Mouse (Mus musculus) embryonic facial prominence, embryonic 12.5 days (tissue): ENCODE data around the gene Gm6676. TPM values are rescaled to one million over a fixed set of nuclear protein-coding genes. Genes with fewer than 3 reads are reported as not detected.
A peak's percentile ranks its signal among the peaks of the same experiment; 100 is the strongest.
"Not testable (repeated sequence)": the region's sequence is repeated elsewhere in the genome, so short reads cannot be mapped to it uniquely, and the experiment has no call there.

ENCODE experiments used
- ATAC-seq: fragments of 200-750 bp; cut with Nextera tagmentation; 2 replicates; pipeline ENCODE4 v1.8.0; 2017; ENCODE audit not compliant: insufficient number of reproducible peaks, insufficient read depth, low FRiP score, low TSS enrichment
- H3K27ac ChIP-seq: fragments of 300-500 bp; sonication (generic); 2 replicates; pipeline ENCODE4 v1.5.1; 2016; ENCODE audit warnings: mild to moderate bottlenecking
- H3K27me3 ChIP-seq: fragments of 300-500 bp; sonication (generic); 2 replicates; pipeline ENCODE4 v1.6.1; 2016; ENCODE audit warnings: mild to moderate bottlenecking, moderate library complexity
- H3K36me3 ChIP-seq: fragments of 300-500 bp; sonication (generic); 2 replicates; pipeline ENCODE4 v1.6.1; 2016; ENCODE audit warnings: mild to moderate bottlenecking
- H3K4me1 ChIP-seq: fragments of 300-500 bp; sonication (generic); 2 replicates; pipeline ENCODE4 v1.6.1; 2016
- H3K4me2 ChIP-seq: fragments of 300-500 bp; sonication (generic); replicated peaks from 2 replicates; pipeline ENCODE4 v1.6.1; 2016; ENCODE audit warnings: mild to moderate bottlenecking, moderate library complexity
- H3K4me3 ChIP-seq: fragments of 300-500 bp; sonication (generic); 2 replicates; pipeline ENCODE4 v1.5.1; 2016; ENCODE audit warnings: mild to moderate bottlenecking
- H3K9ac ChIP-seq: fragments of 300-500 bp; sonication (generic); 2 replicates; pipeline ENCODE4 v1.6.1; 2016; ENCODE audit warnings: mild to moderate bottlenecking, moderate library complexity
- H3K9me3 ChIP-seq: fragments of 300-500 bp; sonication (generic); 2 replicates; pipeline ENCODE4 v1.6.1; 2016; ENCODE audit warnings: mild to moderate bottlenecking, moderate library complexity
- WGBS: fragments of 180-500 bp; shearing (Covaris S2); methylation state at CpG from one replicate; pipeline ENCODE4 v1.1.7; 2016; 5-methylcytosine and 5-hydroxymethylcytosine counted together
- polyA plus RNA-seq: library from polyadenylated mRNA; unstranded; fragments of >200 nt; fragmentation: Nextera tagmentation; extraction: Ambion mirVana; gene quantifications from 2 replicates; pipeline ENCODE4 v1.2.1, GENCODE M21; 2016

Gene Gm6676
- polyA plus RNA-seq: not detected in 2 replicates

DNA sequence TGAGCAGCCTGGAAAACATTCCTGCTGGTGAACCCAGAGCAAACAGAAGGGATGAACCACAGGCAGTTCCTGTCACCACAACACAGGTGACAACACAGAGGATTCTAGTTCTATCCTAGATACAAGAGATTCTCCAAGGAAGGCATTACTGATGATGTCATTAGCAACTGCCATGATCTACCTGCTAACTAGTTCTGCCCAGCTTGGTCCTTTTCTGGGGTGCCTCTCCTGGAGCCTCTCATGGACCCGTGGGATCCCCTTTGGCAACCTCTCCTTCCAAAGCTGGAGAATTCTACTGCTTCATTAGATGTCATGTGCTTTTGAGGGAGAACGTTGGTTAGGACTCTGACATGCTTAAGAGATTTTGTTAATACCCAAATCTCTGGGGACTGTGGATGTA is at the start of gene Gm6676:
Gene Gm6676 (minus strand): TSS at position 101 of the 400 bp plus-strand sequence.
- H3K36me3 ChIP-seq, H3K4me3 ChIP-seq, H3K27me3 ChIP-seq, ATAC-seq, H3K4me1 ChIP-seq, H3K4me2 ChIP-seq, H3K27ac ChIP-seq, H3K9me3 ChIP-seq, H3K9ac ChIP-seq: not testable (repeated sequence)
- no CpG with 5 or more reads among the region's 2 CpGs for WGBS

GRCm38 (mm10) chr14:7174483-7174971 is 49.3 kb upstream of the Gm6676 start, which contains the start of gene Gm3512:
Gene Gm3512, minus strand, starts transcription at chr14:7174533.
- ATAC-seq, H3K4me2 ChIP-seq, H3K9me3 ChIP-seq, H3K9ac ChIP-seq, H3K36me3 ChIP-seq, H3K4me1 ChIP-seq, H3K27me3 ChIP-seq, H3K4me3 ChIP-seq, H3K27ac ChIP-seq: not testable (repeated sequence)
- WGBS: no CpG with 5 or more reads among the region's 37 CpGs

GRCm38 (mm10) chr14:7105124-7105802 is 19.9 kb downstream of the Gm6676 start:
- H3K4me1 ChIP-seq, H3K36me3 ChIP-seq, H3K9me3 ChIP-seq, ATAC-seq, H3K27me3 ChIP-seq: not testable (repeated sequence)
- Histone ChIP-seq H3K9ac (peak overlapping the region; percentile 64), H3K4me3 (peak overlapping the region; percentile 48), H3K27ac (peak overlapping the region; percentile 73; the same call in 1 of the 2 replicates), H3K4me2 (peak overlapping the region; percentile 48)
- 0% methylated on average over 13 of the region's 54 CpGs for WGBS

- not testable (repeated sequence) for H3K9me3 ChIP-seq, H3K9ac ChIP-seq, H3K4me2 ChIP-seq, H3K27me3 ChIP-seq, ATAC-seq, H3K4me3 ChIP-seq, H3K36me3 ChIP-seq, H3K27ac ChIP-seq, H3K4me1 ChIP-seq
- 93% methylated on average over 1 of the region's 3 CpGs for WGBS
Measured at GRCm38 (mm10) chr14:7100521-7100920, 24.7 kb downstream of the Gm6676 start, which contains the start of gene Gm3696. Gene Gm3696, minus strand, starts transcription at chr14:7100621.

Other genes with a start within 250 kb of the Gm6676 start
- 1.5 and 1.6 TPM in 2 replicates for gene Gm3667, start 235.4 kb downstream of the Gm6676 start, polyA plus RNA-seq
- gene Gm6356, start 151.6 kb downstream of the Gm6676 start, polyA plus RNA-seq: not detected in 2 replicates
- gene Gm10406, start 98.0 kb downstream of the Gm6676 start, polyA plus RNA-seq: 1.1 and 1.6 TPM in 2 replicates
- not detected in 2 replicates for gene Gm3685, start 80.4 kb downstream of the Gm6676 start, polyA plus RNA-seq
- 1.4 and 1.7 TPM in 2 replicates for gene Gm3696, start 24.8 kb downstream of the Gm6676 start, polyA plus RNA-seq
- 5.2 and 6.2 TPM in 2 replicates for gene Gm3512, start 49.1 kb upstream of the Gm6676 start, polyA plus RNA-seq
- not detected in 2 replicates for gene Gm16434, start 69.1 kb upstream of the Gm6676 start, polyA plus RNA-seq
- not detected in 2 replicates for gene Gm3727, start 139.3 kb upstream of the Gm6676 start, polyA plus RNA-seq
- gene Gm3739, start 189.6 kb upstream of the Gm6676 start, polyA plus RNA-seq: 0.94 and 1.7 TPM in 2 replicates
- gene Gm5797, start 207.0 kb upstream of the Gm6676 start, polyA plus RNA-seq: not detected in 2 replicates
- not detected in 2 replicates for gene Gm8374, start 239.7 kb upstream of the Gm6676 start, polyA plus RNA-seq